Mouse (Mus musculus) megakaryocyte, embryonic 14.5 days (primary cell): ENCODE measurements around the gene Sowahd. TPM values are rescaled to one million over a fixed set of nuclear protein-coding genes. Genes with fewer than 3 reads are reported as not detected.

Experiments used
- H3K27me3 ChIP-seq: replicated peaks from 2 replicates; pipeline ENCODE3; 2012; ENCODE audit warnings: inconsistent platforms
- H3K36me3 ChIP-seq: replicated peaks from 2 replicates; pipeline ENCODE3; 2012; ENCODE audit warnings: low read length, inconsistent platforms, mixed read lengths
- H3K4me1 ChIP-seq: 2 replicates; pipeline ENCODE4 v1.6.1; 2012; ENCODE audit warnings: inconsistent platforms
- H3K4me3 ChIP-seq: replicated peaks from 2 replicates; pipeline ENCODE3; 2012; ENCODE audit warnings: moderate library complexity, mild to moderate bottlenecking, inconsistent platforms
- H3K9me3 ChIP-seq: 2 replicates; pipeline ENCODE4 v1.6.1; 2012; ENCODE audit warnings: inconsistent platforms
- FLI1 ChIP-seq: IDR thresholded peaks from 2 replicates; pipeline ENCODE4 v1.6.1; 2012; ENCODE audit warnings: low read length, inconsistent platforms, mixed read lengths
- GATA1 ChIP-seq: IDR thresholded peaks from 3 replicates; pipeline ENCODE4 v1.6.1; 2012; ENCODE audit warnings: mixed read lengths, low read length, inconsistent platforms, borderline replicate concordance
- polyA plus RNA-seq: library from polyadenylated mRNA; stranded (reverse); fragments of >175 nt; gene quantifications from 2 replicates; pipeline ENCODE4 v1.2.3, GENCODE M21; 2012; ENCODE audit warnings: low replicate concordance; ENCODE audit not compliant: insufficient read depth

Gene Sowahd
- not detected in 2 replicates for polyA plus RNA-seq

- H3K4me1 ChIP-seq: peaks cover 22% of the 10 kb centered on the region
- TF ChIP-seq FLI1 (no peak), GATA1 (no peak)
- H3K4me3 ChIP-seq: peak within 1 kb of the TSS; percentile 83
- H3K36me3 ChIP-seq: no peaks in the 10 kb centered on the region
- H3K9me3 ChIP-seq: peaks cover 24% of the 10 kb centered on the region
- peaks cover 90% of the 10 kb centered on the region for H3K27me3 ChIP-seq
Measured at GRCm38 (mm10) chrX:37048066-37048889, at the start of gene Sowahd. Gene Sowahd, plus strand, starts transcription at chrX:37048845.

DNA sequence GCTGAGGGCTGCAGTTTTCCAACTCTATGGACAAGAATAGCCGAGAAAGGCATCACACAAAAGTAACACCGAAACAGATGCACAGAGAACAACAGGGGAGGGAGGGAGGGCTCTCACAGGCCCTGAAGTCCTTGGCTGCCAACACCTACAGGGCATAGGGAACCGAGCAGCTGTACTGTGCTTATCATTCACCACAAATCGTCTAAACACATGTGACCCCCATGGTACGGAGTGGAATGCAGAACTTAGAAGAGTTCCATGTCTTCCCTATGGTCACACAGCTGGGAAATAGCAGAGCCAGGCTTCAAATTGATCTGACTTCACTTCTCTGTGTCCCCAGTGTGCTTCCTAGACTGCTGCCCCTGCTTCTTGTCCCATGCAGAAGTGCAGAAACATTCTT, 34.8 kb upstream of the Sowahd start:
- TF ChIP-seq GATA1 (no peak), FLI1 (no peak)
- H3K4me3 ChIP-seq: no peak overlapping the region
- 0 out of 2 replicates have a peak, but pooled peaks cover 6% of the 10 kb centered on the region for H3K4me1 ChIP-seq
- peaks cover 12% of the 10 kb centered on the region for H3K9me3 ChIP-seq
- H3K36me3 ChIP-seq: no peaks in the 10 kb centered on the region
- H3K27me3 ChIP-seq: peaks cover 32% of the 10 kb centered on the region

DNA sequence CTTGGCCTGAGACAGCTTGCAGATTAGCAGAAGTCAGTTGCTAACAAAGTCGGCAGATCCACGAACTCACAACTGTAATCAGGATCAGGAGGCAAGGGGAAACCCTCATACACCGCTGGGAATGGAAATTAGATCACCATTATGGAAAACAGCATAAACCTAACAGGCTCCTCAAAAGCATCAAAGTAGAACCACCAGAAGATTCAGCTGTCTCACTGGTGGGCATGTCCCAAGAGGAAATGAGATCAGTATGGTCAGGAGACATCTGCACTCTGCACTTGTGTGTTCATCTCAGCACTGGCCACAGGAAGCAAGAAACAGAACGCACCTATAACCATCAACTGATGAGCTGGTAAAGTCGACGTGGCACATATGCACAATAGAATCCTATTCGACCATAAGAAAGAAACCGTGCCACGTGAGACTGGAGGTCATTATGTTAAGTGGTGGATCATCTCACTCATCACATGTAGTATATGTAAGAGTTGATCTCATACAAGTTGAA, 30.4 kb upstream of the Sowahd start:
- Histone ChIP-seq H3K4me1 (peaks cover 10% of the 10 kb centered on the region), H3K9me3 (peaks cover 12% of the 10 kb centered on the region), H3K4me3 (no peak overlapping the region), H3K36me3 (no peaks in the 10 kb centered on the region), H3K27me3 (peaks cover 16% of the 10 kb centered on the region)
- TF ChIP-seq GATA1 (no peak), FLI1 (no peak)

DNA sequence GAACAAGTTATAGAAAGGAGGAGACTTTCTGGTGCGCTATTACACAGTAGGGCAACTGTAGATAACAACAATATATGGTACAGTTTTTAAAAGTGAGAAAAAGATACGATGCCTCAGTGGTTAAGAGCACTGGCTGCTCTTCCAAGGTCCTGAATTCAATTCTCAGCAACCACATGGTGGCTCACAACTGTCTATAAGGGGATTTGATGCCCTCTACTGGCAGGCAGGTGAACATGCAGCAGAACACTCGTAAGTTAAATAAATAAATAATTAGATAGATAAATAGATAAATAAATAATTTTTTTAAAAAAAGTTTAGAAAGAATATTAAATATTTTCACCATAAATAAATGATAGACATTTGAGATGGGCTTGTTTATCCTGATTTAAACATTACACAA, 29.6 kb upstream of the Sowahd start:
- Histone ChIP-seq H3K36me3 (no peaks in the 10 kb centered on the region), H3K4me1 (peaks cover 17% of the 10 kb centered on the region), H3K27me3 (peaks cover 16% of the 10 kb centered on the region), H3K4me3 (no peak overlapping the region), H3K9me3 (peaks cover 12% of the 10 kb centered on the region)
- TF ChIP-seq GATA1 (no peak), FLI1 (no peak)

- Histone ChIP-seq H3K27me3 (peaks cover 28% of the 10 kb centered on the region), H3K4me3 (no peak overlapping the region)
Measured at GRCm38 (mm10) chrX:37022690-37023089, 26.0 kb upstream of the Sowahd start.

GRCm38 (mm10) chrX:37023652-37024309, 24.9 kb upstream of the Sowahd start:
- H3K4me3 ChIP-seq: no peak overlapping the region
- TF ChIP-seq GATA1 (no peak), FLI1 (no peak)
- H3K36me3 ChIP-seq: no peaks in the 10 kb centered on the region
- H3K9me3 ChIP-seq: no peaks in the 10 kb centered on the region
- peaks cover 35% of the 10 kb centered on the region for H3K27me3 ChIP-seq
- peaks cover 11% of the 10 kb centered on the region for H3K4me1 ChIP-seq

More at GRCm38 (mm10) chrX:37022690-37023089, 26.0 kb upstream of the Sowahd start:
- Histone ChIP-seq H3K9me3 (no peaks in the 10 kb centered on the region), H3K36me3 (no peaks in the 10 kb centered on the region), H3K4me1 (peaks cover 17% of the 10 kb centered on the region)
- no peak for TF ChIP-seq FLI1
- TF ChIP-seq GATA1: no peak

GRCm38 (mm10) chrX:37028378-37028777, 20.3 kb upstream of the Sowahd start:
- TF ChIP-seq GATA1 (no peak), FLI1 (no peak)
- H3K27me3 ChIP-seq: peaks cover 51% of the 10 kb centered on the region
- no peak overlapping the region for H3K4me3 ChIP-seq
- H3K4me1 ChIP-seq: peaks cover 9% of the 10 kb centered on the region
- H3K9me3 ChIP-seq: no peaks in the 10 kb centered on the region
- no peaks in the 10 kb centered on the region for H3K36me3 ChIP-seq

- H3K9me3 ChIP-seq: peaks cover 5% of the 10 kb centered on the region; the same call in 1 of the 2 replicates
- H3K4me1 ChIP-seq: peaks cover 3% of the 10 kb centered on the region; the same call in 1 of the 2 replicates
- TF ChIP-seq FLI1: no peak
- TF ChIP-seq GATA1: no peak
- H3K36me3 ChIP-seq: no peaks in the 10 kb centered on the region
- peaks cover 45% of the 10 kb centered on the region for H3K27me3 ChIP-seq
- no peak overlapping the region for H3K4me3 ChIP-seq
Measured at GRCm38 (mm10) chrX:37042726-37043125, 5.9 kb upstream of the Sowahd start.

- peaks cover 22% of the 10 kb centered on the region for H3K4me1 ChIP-seq
- H3K4me3 ChIP-seq: peak overlapping the region; percentile 83
- TF ChIP-seq FLI1 (no peak), GATA1 (no peak)
- H3K27me3 ChIP-seq: peaks cover 90% of the 10 kb centered on the region
- H3K36me3 ChIP-seq: no peaks in the 10 kb centered on the region
- peaks cover 19% of the 10 kb centered on the region; the same call in 1 of the 2 replicates for H3K9me3 ChIP-seq
Measured at GRCm38 (mm10) chrX:37048890-37049823, 512 bp downstream of the Sowahd start.

GRCm38 (mm10) chrX:37063902-37064301, 15.3 kb downstream of the Sowahd start:
- peaks cover 8% of the 10 kb centered on the region for H3K4me1 ChIP-seq
- H3K27me3 ChIP-seq: peaks cover 27% of the 10 kb centered on the region
- H3K36me3 ChIP-seq: no peaks in the 10 kb centered on the region
- TF ChIP-seq GATA1 (no peak), FLI1 (no peak)
- H3K4me3 ChIP-seq: no peak overlapping the region
- no peaks in the 10 kb centered on the region for H3K9me3 ChIP-seq
